Mouse (Mus musculus) limb, embryonic 14.5 days (tissue): ENCODE measurements at regions not wholly inside any gene's neighbourhood (a gene's known extent, or its start where the extent isn't known, plus 50 kb on each side); places are given as distances from the start of the nearest gene placed in this dataset.

Experiments
- ATAC-seq: fragments of 200-750 bp; cut with Nextera tagmentation; 2 replicates; pipeline ENCODE4 v1.8.0; 2017; ENCODE audit warnings: low read depth, moderate number of reproducible peaks, moderate TSS enrichment; ENCODE audit not compliant: low FRiP score
- DNase-seq: peaks from one replicate; pipeline ENCODE4 v3.0.0-alpha.2; 2015; ENCODE audit warnings: low spot score
- H3K27ac ChIP-seq: fragments of 300-500 bp; sonication (generic); replicated peaks from 2 replicates; pipeline ENCODE4 v1.5.1; 2014; ENCODE audit warnings: low read depth, mild to moderate bottlenecking, low read length, moderate library complexity, mixed read lengths
- H3K27me3 ChIP-seq: fragments of 300-500 bp; sonication (generic); 2 replicates; pipeline ENCODE4 v1.6.1; 2014; ENCODE audit warnings: low read length, mixed read lengths; ENCODE audit not compliant: control insufficient read depth, insufficient read depth
- H3K36me3 ChIP-seq: fragments of 300-500 bp; sonication (generic); 2 replicates; pipeline ENCODE4 v1.6.1; 2014; ENCODE audit warnings: mild to moderate bottlenecking, low read length, moderate library complexity, mixed read lengths; ENCODE audit not compliant: control insufficient read depth, insufficient read depth
- H3K4me1 ChIP-seq: fragments of 300-500 bp; sonication (generic); 2 replicates; pipeline ENCODE4 v1.6.1; 2014; ENCODE audit warnings: antibody characterized with exemption, low read length, mixed read lengths; ENCODE audit not compliant: control insufficient read depth, insufficient read depth
- H3K4me2 ChIP-seq: fragments of 300-500 bp; sonication (generic); replicated peaks from 2 replicates; pipeline ENCODE4 v1.6.1; 2014; ENCODE audit warnings: low read depth, mild to moderate bottlenecking, low read length, moderate library complexity; ENCODE audit not compliant: severe bottlenecking
- H3K4me3 ChIP-seq: fragments of 300-500 bp; sonication (generic); replicated peaks from 2 replicates; pipeline ENCODE4 v1.5.1; 2014; ENCODE audit warnings: low read length
- H3K9ac ChIP-seq: fragments of 300-500 bp; sonication (generic); 2 replicates; pipeline ENCODE4 v1.6.1; 2014; ENCODE audit warnings: mild to moderate bottlenecking, low read depth, low read length, moderate library complexity; ENCODE audit not compliant: severe bottlenecking
- H3K9me3 ChIP-seq: fragments of 300-500 bp; sonication (generic); 2 replicates; pipeline ENCODE4 v1.6.1; 2016; ENCODE audit warnings: low read length; ENCODE audit not compliant: control insufficient read depth
- POLR2A ChIP-seq: fragments of 200-500 bp; IDR thresholded peaks from 2 replicates; pipeline ENCODE4 v1.8.0; 2012; ENCODE audit warnings: inconsistent platforms, mild to moderate bottlenecking, moderate library complexity, borderline replicate concordance; ENCODE audit not compliant: insufficient read depth, insufficient read length; ENCODE audit errors: extremely low read depth
- WGBS: fragments of 180-500 bp; shearing (Covaris S2); extraction: QIAGEN DNeasy Blood & Tissue Kit; methylation state at CpG from one replicate; pipeline ENCODE4 v1.1.7; 2014; 5-methylcytosine and 5-hydroxymethylcytosine counted together

- ATAC-seq (no peak), DNase-seq (no peak)
- Histone ChIP-seq H3K9ac (no peak overlapping the region), H3K4me3 (no peak overlapping the region), H3K9me3 (no peaks in the 10 kb centered on the region), H3K27ac (no peak overlapping the region), H3K36me3 (no peaks in the 10 kb centered on the region), H3K4me1 (no peaks in the 10 kb centered on the region), H3K27me3 (no peaks in the 10 kb centered on the region), H3K4me2 (no peak overlapping the region)
- WGBS: 91% methylated on average over 1 of the region's 1 CpGs
- no peak for TF ChIP-seq POLR2A
These were observed 84.1 kb upstream of the Xpo1 start for GRCm38 (mm10) chr11:23171760-23172159.

DNA sequence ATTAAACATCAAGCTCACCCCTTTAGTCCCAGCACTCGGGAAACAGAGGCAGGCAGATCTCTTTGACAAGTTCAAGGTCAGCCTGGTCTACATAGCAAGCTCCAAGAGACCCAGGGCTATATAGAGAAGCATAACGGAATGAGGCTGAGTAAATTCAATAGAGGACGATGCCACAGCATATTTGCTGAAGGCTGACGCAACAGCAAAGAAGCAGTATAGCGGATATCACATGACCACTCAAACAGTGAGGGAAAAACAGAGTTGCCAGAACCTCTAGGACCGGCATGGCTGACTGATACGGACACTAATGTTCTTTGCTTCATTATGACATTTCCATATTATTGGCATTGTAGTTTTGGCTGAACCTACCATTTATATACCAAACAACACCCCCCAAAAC is 74.2 kb upstream of the Xpo1 start:
- DNase-seq: no peak

GRCm38 (mm10) chr11:23185211-23185610 is 70.6 kb upstream of the Xpo1 start:
- WGBS: 89% methylated on average over 2 of the region's 2 CpGs
- Histone ChIP-seq H3K9me3 (0 out of 2 replicates have a peak, but pooled peaks cover 4% of the 10 kb centered on the region), H3K4me3 (no peak overlapping the region), H3K36me3 (no peaks in the 10 kb centered on the region), H3K4me1 (no peaks in the 10 kb centered on the region), H3K4me2 (no peak overlapping the region), H3K9ac (no peak overlapping the region), H3K27ac (no peak overlapping the region), H3K27me3 (no peaks in the 10 kb centered on the region)
- DNase-seq: no peak
- TF ChIP-seq POLR2A: no peak
- ATAC-seq: no peak

More for the DNA sequence above, 74.2 kb upstream of the Xpo1 start:
- Histone ChIP-seq H3K36me3 (no peaks in the 10 kb centered on the region), H3K9ac (no peak overlapping the region), H3K4me2 (no peak overlapping the region), H3K27me3 (no peaks in the 10 kb centered on the region), H3K27ac (no peak overlapping the region), H3K9me3 (0 out of 2 replicates have a peak, but pooled peaks cover 4% of the 10 kb centered on the region), H3K4me3 (no peak overlapping the region), H3K4me1 (no peaks in the 10 kb centered on the region)
- no peak for ATAC-seq
- TF ChIP-seq POLR2A: no peak
- WGBS: 89% methylated on average over 7 of the region's 7 CpGs

DNA sequence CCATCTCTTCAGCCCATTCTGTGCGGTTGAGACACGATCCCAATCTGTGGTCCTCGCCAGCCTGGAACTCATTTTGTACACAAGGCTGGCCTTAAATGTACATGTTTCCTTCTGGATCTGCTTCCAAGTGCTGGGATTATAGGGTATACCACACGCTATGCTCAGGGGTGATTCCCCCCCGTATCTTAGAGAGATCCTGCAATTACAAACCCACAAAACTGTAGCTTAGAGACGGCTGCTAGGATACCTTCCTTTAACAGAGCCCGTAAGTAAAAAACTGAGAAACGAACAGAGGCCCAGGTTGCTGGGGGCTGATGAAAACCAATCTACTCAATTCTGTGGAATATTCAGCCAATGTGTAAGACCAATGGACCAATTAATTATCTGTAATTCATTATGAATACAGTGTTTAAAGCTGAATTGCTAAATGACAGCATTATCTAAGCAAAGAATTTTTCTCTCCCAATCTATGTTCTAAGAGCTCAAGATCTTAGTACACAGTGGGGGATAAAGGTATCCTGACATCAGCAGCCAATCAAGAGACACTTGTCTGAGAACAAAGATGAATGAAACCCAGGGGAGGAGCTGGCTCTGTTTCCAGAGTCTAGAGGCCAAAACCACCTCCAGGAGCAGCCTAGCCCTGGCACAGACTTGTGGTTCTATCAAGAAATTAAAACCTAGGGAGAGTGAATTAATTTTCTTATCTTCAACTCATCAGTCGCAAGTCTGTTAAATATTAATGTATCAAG is 54.0 kb upstream of the Xpo1 start:
- H3K4me1 ChIP-seq: no peaks in the 10 kb centered on the region
- no peak overlapping the region for H3K27ac ChIP-seq
- ATAC-seq (no peak), DNase-seq (no peak)
- no peak overlapping the region for H3K4me3 ChIP-seq
- 82% methylated on average over 9 of the region's 9 CpGs for WGBS
- no peak for TF ChIP-seq POLR2A
- H3K4me2 ChIP-seq: no peak overlapping the region
- H3K36me3 ChIP-seq: no peaks in the 10 kb centered on the region
- H3K9me3 ChIP-seq: no peaks in the 10 kb centered on the region
- no peak overlapping the region for H3K9ac ChIP-seq
- no peaks in the 10 kb centered on the region for H3K27me3 ChIP-seq

GRCm38 (mm10) chr11:23203566-23203965 is 52.3 kb upstream of the Xpo1 start:
- Histone ChIP-seq H3K4me1 (no peaks in the 10 kb centered on the region), H3K27ac (no peak overlapping the region), H3K4me2 (no peak overlapping the region), H3K9ac (no peak overlapping the region), H3K9me3 (no peaks in the 10 kb centered on the region), H3K27me3 (no peaks in the 10 kb centered on the region), H3K36me3 (no peaks in the 10 kb centered on the region), H3K4me3 (no peak overlapping the region)
- ATAC-seq: no peak
- no peak for DNase-seq
- 86% methylated on average over 14 of the region's 14 CpGs for WGBS
- no peak for TF ChIP-seq POLR2A

DNA sequence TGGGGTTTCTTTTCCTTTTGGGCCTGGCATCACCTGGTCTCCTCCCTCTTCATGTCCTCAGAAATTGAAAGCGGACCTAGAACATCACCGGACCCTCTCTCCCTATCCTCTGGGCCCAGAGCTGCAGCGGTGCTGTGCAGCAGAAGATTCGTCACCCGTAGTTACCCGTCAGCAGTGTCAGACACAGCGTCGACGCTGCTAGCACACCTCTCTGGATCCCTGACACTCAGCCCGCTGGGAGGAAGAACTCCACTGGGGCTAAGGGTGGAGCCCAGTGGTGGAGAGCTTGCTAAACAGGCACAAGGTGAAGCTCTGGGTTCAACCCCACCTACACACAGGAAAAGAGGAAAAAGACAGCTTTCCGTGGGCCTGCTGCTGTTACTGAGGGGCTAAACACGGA is 51.8 kb upstream of the Xpo1 start:
- no peak for TF ChIP-seq POLR2A
- Histone ChIP-seq H3K27ac (no peak overlapping the region), H3K4me3 (no peak overlapping the region), H3K27me3 (no peaks in the 10 kb centered on the region), H3K4me1 (no peaks in the 10 kb centered on the region), H3K9ac (no peak overlapping the region), H3K36me3 (no peaks in the 10 kb centered on the region), H3K4me2 (no peak overlapping the region), H3K9me3 (no peaks in the 10 kb centered on the region)
- DNase-seq (no peak), ATAC-seq (no peak)
- WGBS: 74% methylated on average over 12 of the region's 12 CpGs
